Mouse (Mus musculus) cerebellum, postnatal 25 days (tissue): Measurements from ENCODE around the gene Tmem163.

ENCODE experiments used
- DNase-seq, 2 experiments: peaks; one replicate each; pipeline ENCODE4 v3.0.0; 2021; ENCODE audit warnings: mixed read lengths in 2 of 2

Tmem163 gene

DNA sequence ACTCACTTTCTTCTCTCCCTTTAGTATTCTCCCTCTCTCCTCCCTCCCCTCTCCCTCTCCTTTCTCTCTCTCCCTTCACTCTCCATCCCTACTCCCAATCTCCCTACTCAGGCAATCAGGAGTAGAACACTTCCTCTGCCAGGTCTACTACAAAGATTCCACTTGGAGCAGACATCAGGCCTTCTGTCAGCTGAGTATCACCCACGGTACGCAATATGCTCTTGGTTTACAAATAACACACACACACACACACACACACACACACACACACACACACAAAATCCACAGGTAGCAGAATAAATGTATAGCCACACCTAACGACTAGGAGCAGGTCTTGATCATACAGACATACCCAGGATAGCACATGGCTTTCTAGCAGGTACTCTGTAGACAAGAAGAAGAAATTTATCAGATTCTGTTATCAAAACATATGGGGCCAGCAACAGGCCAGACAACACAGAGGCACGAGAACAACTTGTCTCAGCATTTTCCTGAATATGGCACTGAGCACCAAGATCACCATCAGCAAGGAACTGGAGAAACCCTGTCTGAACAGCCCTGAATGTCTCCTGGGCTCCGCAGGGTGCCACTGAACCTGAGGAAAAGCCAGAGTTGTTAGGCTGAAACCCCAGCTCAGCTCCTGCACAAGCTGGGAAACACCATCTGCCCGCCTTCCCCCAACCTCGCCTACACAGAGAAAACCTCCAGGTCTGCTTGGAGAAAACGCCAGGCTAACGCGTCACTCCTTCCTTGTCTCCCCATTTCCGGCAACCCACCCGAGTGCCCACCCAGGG, 36.2 kb downstream of the Tmem163 start:
- peak; percentile 61 to 75 for DNase-seq

- DNase-seq, result peak in 1 of 2 experiments; percentile 2
Measured at GRCm38 (mm10) chr1:127637917-127638316, 41.4 kb downstream of the Tmem163 start.

DNA sequence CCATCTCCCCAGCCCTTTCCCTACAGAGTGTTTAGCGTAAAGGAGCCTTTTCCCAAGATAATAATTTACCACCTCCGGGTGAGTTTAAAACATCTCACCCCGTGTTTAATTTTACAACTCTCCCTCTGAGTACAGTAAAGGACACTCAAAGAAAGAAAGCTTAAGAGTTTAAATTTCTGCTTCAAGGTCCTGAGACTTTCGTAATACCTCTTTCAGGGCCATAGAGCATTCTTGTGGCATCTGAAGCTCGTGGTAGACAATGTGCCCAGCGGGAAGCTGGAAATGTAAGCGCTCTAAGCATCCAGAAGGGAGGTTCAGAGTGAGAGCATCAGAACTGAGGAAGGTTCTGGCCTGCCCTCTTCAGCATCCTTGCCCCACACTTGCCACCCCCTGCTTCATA, 52.2 kb downstream of the Tmem163 start:
- no peak for DNase-seq

DNA sequence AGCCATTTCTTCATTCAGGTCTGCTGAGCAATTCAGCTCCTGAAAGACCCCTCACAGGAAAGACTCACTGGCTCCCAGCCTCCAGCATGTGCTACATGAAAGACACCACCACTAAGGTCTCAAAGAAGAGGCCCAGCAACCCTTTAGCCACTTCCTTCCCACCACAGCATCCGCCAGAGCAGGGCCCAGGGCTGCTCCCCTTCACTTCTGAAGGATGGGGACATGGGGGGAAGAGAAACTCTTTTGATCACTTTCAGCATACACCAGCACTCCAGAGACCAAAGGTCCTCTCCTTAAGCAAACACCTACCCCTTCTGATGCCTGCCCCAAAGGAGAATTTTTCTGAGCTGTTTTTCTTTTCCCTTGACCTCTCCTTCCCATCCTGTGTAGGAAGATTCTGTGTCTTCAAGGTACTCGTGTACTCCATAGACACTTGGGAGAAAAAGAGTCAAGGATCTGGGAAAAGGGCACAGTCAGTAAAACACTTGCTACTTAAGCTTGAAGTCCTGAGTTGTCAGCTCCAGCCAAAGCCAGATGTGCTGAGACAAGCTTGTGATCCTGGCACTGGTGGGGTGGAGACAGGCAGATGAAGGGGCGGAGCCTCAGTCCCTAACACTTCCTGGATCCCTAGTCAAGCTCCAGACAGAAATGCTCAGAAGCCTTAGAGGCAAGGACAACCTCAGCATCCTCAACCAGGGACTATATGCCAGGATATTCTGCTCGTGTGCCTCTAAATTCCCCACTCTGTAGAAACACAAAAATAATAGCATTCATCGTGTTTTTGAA, 53.6 kb downstream of the Tmem163 start:
- DNase-seq, result no peak

- no peak for DNase-seq
Measured at GRCm38 (mm10) chr1:127622349-127622748, 57.0 kb downstream of the Tmem163 start.

GRCm38 (mm10) chr1:127619036-127619435, 60.3 kb downstream of the Tmem163 start:
- peak; percentile 69 to 79 for DNase-seq

GRCm38 (mm10) chr1:127610378-127610777, 69.0 kb downstream of the Tmem163 start:
- DNase-seq, result no peak

DNA sequence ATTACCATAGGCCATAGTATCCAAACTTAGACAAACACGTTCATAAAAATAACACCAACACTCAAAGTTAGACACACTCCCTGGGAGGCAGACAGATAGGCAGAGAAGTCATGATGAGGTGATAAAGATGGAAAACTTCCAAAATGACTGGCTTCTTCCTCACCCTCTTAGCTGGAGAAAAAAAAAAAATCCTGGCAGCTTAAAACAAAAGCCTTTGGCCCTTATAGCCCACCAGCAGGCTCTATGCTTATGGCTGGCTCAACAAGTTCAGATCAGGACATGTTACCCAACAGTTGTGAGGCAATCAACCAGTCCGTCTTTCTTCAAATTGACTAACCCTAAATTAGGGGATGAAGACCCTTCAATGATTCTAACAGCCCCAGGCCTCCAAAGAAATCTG, 69.5 kb downstream of the Tmem163 start:
- DNase-seq, result no peak

DNA sequence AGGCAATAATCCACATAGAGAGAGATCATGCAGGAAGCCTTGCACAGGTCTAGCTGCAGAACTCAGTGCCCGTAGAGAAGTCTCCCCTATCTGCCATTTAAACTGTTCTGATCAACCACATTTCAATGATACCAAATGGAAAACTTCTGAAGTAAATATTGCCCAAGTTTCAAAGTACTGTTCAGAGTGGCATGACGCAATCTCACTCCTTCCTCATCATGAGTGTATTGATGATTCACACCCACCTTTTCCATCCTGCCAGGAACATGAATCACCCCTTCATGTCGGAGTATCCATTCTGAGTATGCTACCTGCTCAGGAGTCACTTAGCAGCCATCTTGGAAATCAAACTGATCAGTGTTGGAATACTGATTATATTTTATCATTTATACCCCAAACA, 71.0 kb downstream of the Tmem163 start:
- DNase-seq, result no peak

GRCm38 (mm10) chr1:127603697-127604631, 75.4 kb downstream of the Tmem163 start:
- DNase-seq, result no peak

DNA sequence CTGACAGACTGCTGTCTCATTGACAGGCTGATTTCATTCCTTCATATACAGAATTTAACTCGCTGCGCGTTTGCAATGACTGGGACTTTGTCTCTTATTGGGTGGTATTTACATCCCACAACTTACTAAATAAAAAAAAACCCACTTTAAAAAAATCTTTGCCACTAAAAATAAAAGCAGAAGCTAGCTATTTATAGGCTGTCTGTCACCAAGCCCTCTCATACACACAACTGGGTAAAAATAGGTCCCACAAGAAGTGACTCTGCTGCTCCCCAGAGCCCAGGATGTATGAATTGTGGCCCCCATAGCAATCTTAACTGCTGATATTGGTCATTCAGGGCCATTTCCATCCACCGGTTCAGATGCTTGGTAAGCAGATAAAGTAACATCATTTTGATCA, 83.2 kb downstream of the Tmem163 start:
- DNase-seq, result no peak

DNA sequence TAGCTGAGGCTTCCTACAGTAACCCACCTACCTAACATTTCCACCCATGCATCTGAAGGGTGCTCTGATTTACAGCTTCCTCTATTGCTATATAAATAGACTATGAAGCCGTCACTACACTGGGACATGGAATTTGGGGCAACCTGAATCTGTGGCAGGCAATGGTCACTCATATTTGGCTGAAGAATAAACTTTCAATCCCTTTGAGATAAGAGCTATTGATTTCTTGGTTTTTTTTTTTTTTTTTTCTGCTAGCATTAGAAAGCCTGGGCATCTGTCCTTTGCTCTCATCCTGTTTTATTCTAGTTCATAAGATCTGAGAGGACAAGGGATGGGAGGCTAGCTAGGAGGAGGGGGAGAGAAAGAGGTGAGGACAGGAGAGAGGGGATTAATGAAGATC, 83.6 kb downstream of the Tmem163 start:
- no peak for DNase-seq

- peak; percentile 63 to 78 for DNase-seq
Measured at GRCm38 (mm10) chr1:127589542-127589941, 89.8 kb downstream of the Tmem163 start.

GRCm38 (mm10) chr1:127587071-127587470, 92.3 kb downstream of the Tmem163 start:
- no peak for DNase-seq

DNA sequence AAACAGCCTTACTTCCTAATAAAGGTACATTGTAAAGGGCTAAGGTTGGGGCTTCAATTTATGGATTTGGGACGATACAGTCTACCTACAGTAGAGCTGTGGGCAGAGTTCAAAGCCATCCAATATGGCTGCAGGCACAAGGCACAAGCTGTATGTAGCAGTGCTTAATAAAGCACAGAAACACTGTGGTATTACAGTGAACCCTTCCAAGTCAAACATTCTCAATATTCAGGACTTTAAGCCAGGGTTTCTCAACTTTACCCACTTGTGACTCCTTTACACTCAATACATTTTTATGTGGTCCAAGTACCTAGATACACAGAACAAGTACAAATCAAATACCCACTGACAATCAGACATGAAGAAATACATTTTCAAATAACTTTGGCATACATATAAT, 93.2 kb downstream of the Tmem163 start:
- DNase-seq, result no peak

GRCm38 (mm10) chr1:127577981-127578380, 101.4 kb downstream of the Tmem163 start:
- DNase-seq, result no peak

DNA sequence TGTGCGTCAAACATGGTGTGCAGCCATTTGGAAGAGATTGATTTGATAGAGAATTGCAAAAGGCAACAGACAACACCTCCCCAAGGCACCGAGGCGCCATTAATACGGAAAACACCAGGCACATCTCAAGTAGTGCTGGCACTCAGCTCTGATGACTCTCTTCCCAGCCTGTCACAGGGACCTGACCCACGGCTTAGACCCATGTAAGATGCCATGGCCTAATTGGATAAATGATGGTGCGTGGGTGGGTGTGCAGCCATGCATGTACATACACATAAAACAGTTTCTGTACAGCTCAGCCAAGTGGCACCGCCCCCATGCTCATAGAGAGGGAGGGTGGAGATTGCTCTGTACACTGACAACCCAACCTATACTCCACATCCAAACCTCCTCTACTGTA, 102.3 kb downstream of the Tmem163 start:
- peak; percentile 28 to 38 for DNase-seq

DNA sequence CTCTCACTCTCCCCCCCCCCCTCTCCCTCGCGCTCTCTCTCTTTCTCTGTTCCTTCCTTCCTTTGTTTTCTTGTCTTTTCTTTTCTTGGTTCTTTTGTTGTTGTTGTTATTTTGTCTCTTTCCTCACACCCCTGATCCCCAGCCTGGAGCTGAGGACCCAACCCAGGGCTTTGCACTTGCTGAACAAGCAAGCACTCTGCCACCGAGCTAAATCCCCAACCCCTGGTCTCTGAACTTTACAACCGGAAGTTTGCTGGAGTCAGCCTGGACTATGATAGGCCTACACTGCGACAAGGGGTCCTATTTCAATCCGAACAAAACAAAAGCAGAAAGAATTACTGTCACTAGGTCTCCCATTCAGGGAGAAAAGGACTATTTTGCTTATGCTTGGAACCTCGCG, 102.8 kb downstream of the Tmem163 start:
- DNase-seq, result no peak

DNA sequence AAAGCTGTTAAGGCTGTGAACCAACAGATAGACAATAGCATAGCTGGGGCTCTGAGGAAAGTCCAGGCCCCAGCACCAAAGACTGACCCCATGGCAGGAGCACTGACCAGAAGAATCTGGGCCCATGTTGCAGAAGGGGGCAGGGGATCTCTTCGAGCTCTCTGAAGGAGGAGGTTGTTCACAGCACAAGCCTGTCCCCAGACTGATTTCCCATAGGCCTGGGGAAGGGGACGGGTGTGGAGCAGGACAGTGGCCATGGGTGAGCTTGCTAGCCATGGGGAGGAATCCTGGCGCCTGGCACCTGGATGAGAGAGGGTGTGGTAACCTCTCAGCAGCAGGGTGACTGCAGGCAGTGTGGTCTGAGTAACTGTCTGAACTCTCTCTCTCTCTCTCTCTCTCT, 103.2 kb downstream of the Tmem163 start:
- DNase-seq, result no peak

DNA sequence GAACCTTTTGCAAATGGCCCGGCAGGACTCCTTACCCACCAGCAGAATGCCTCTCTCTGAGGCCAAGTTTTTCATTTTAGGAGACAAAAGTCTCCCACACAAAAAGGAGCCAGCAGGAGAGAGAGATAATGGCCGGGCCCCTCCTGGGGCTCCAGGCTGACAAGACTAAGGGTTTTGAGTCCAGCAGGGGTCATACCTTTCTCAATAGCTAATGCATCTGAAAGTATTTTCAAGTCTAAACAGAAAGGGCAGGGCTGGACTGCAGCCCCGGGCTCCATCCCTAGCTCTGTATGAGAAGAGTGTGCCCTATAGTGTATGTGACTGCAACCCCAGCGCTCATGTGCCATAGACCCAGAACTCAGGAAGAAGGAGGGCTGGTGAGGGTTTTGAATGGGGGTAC, 103.7 kb downstream of the Tmem163 start:
- no peak for DNase-seq

GRCm38 (mm10) chr1:127573186-127573585, 106.2 kb downstream of the Tmem163 start:
- DNase-seq, result no peak

DNA sequence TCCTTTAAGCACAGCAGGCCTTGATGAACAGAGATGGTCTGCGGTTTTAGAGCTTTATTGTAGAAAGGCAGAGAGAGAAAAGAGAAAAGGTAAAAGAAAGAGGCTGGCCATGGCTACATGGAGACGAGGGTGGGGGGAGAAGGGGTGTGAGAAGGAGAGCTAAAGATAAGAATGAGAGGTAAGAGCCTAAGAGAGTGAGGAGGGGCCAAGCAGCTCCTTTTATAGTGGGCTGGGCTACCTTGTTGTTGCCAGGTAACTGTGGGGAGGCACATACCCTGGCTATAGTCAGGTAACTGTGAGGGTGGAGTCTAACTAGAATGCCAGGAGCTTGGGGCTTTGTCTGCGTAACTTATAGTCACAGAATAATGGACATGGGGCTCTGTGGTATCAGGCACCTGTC, 110.7 kb downstream of the Tmem163 start:
- DNase-seq, result no peak

DNA sequence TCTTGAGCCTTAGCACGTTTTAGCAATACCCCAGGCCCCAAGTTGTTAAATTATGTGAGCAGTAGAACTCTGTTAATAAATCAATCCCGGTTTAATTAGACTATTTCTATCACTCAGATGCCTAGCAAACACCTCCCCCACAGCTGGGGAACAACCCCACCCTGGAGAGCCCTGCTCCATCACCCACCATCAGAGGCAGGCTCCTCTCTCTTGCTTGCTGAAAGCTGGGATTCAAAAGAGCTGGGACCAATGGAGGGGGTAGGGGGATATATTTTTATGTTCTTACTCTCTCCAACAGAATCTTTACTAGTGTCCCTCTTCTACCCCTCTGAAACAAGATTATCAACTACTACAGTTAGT, 122.9 kb downstream of the Tmem163 start:
- DNase-seq, result no peak
